7 mouse cellular contexts compared by ENCODE assay signal in the genomic region with DNA sequence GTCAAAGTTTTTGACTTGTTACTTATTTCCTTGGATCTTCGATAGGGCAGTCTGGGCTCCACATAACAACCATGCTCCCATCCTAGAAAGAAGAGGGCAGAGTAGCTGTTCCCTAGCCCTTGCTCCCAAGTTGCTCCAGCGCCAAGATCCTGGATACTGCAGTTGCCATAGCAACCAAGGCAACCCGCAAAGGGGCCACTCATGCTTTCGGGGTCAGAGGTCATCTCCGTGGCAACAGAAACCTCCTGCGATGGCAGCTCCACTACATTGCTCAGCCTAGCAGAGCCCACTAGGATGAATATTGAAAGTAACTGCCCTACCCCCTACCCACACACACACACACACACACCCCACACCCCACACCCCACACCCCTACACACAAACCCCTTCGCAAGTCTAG. TPM values are rescaled to one million over a fixed set of nuclear protein-coding genes. Genes with fewer than 3 reads are reported as not detected.
DNase-seq lines count a peak whose midpoint lies in the region; ATAC-seq and TF ChIP-seq lines count a peak whose summit lies in the region.

No protein-coding gene starts in this region.

- 11% methylated on average over 7 of the region's 7 CpGs for WGBS in embryonic facial prominence, embryonic 12.5 days
- WGBS in intestine, postnatal 0 days = 14% methylated on average over 7 of the region's 7 CpGs
- 7% methylated on average over 7 of the region's 7 CpGs for WGBS in neural tube, embryonic 12.5 days

- peak; percentile 88 for ATAC-seq in embryonic facial prominence, embryonic 12.5 days (ENCODE audit: insufficient number of reproducible peaks, insufficient read depth, low FRiP score, low TSS enrichment)
- ATAC-seq in intestine, postnatal 0 days = 0 out of 2 replicates have a peak, but pooled peaks have one; percentile 25
- peak; percentile 96 for ATAC-seq in neural tube, embryonic 12.5 days (ENCODE audit: low FRiP score, low read depth)
- no peak for ATAC-seq in granulocyte monocyte progenitor cell, adult 5-6 weeks (replicated peaks; ENCODE audit: poor library complexity, severe bottlenecking)

- no peak overlapping the region for H3K4me3 ChIP-seq in embryonic facial prominence, embryonic 12.5 days
- no peak overlapping the region for H3K4me3 ChIP-seq in intestine, postnatal 0 days (ENCODE audit: low read depth, low read length)
- no peak overlapping the region for H3K4me3 ChIP-seq in neural tube, embryonic 12.5 days

- peaks cover 4% of the 10 kb centered on the region; the same call in 1 of the 2 replicates for H3K27me3 ChIP-seq in embryonic facial prominence, embryonic 12.5 days
- no peaks in the 10 kb centered on the region for H3K27me3 ChIP-seq in intestine, postnatal 0 days (replicated peaks; ENCODE audit: control insufficient read depth, insufficient read depth, low read length)
- 0 out of 2 replicates have a peak, but pooled peaks cover 3% of the 10 kb centered on the region for H3K27me3 ChIP-seq in neural tube, embryonic 12.5 days (replicated peaks)

- no peaks in the 10 kb centered on the region for H3K9me3 ChIP-seq in embryonic facial prominence, embryonic 12.5 days
- no peaks in the 10 kb centered on the region for H3K9me3 ChIP-seq in intestine, postnatal 0 days (ENCODE audit: control insufficient read depth)
- no peaks in the 10 kb centered on the region for H3K9me3 ChIP-seq in neural tube, embryonic 12.5 days

- no peak overlapping the region for H3K27ac ChIP-seq in embryonic facial prominence, embryonic 12.5 days
- no peak overlapping the region for H3K27ac ChIP-seq in intestine, postnatal 0 days (ENCODE audit: low read depth, low read length)
- H3K27ac ChIP-seq in neural tube, embryonic 12.5 days = no peak overlapping the region

- no peak for TF ChIP-seq CTCF in intestine, postnatal 0 days (IDR thresholded peaks at IDR 0.05; ENCODE audit: low read depth)

- peak; percentile 29 for DNase-seq in ovary, postnatal 36 days (ENCODE audit: low spot score)
- DNase-seq in ovary, adult 18-20 months (ENCODE audit: low spot score) = no peak
- no peak for DNase-seq in thymus, postnatal 4 days

- H3K9ac ChIP-seq in embryonic facial prominence, embryonic 12.5 days = no peak overlapping the region
- H3K9ac ChIP-seq in intestine, postnatal 0 days (ENCODE audit: low read depth, low read length) = no peak overlapping the region
- H3K9ac ChIP-seq in neural tube, embryonic 12.5 days = no peak overlapping the region

- H3K4me2 ChIP-seq in embryonic facial prominence, embryonic 12.5 days (replicated peaks) = 0 out of 2 replicates have a peak overlapping the region, but pooled peaks have one; percentile 0
- no peak overlapping the region for H3K4me2 ChIP-seq in intestine, postnatal 0 days (replicated peaks; ENCODE audit: low read depth)
- H3K4me2 ChIP-seq in neural tube, embryonic 12.5 days (replicated peaks) = peak overlapping the region; percentile 38

- H3K4me1 ChIP-seq in embryonic facial prominence, embryonic 12.5 days = peaks cover 6% of the 10 kb centered on the region; the same call in 1 of the 2 replicates
- H3K4me1 ChIP-seq in intestine, postnatal 0 days (replicated peaks; ENCODE audit: control insufficient read depth, insufficient read depth, low read length) = no peaks in the 10 kb centered on the region
- peaks cover 12% of the 10 kb centered on the region for H3K4me1 ChIP-seq in neural tube, embryonic 12.5 days

- H3K36me3 ChIP-seq in embryonic facial prominence, embryonic 12.5 days = no peaks in the 10 kb centered on the region
- no peaks in the 10 kb centered on the region for H3K36me3 ChIP-seq in intestine, postnatal 0 days (ENCODE audit: control insufficient read depth, insufficient read depth)
- no peaks in the 10 kb centered on the region for H3K36me3 ChIP-seq in neural tube, embryonic 12.5 days

RNA-seq across cellular contexts. Expression of gene Fgf14, which starts 7.2 kb away (rescaled TPM):
- polyA plus RNA-seq in embryonic facial prominence, embryonic 12.5 days (2016; fragmentation: Nextera tagmentation; extraction: Ambion mirVana) = 1.4 and 2.0 TPM in 2 replicates
- 0.43 and 0.60 TPM in 2 replicates for polyA plus RNA-seq in intestine, postnatal 0 days (2015; fragmentation: Nextera tagmentation; extraction: Ambion mirVana)
- polyA plus RNA-seq in neural tube, embryonic 12.5 days (2016; fragmentation: Nextera tagmentation; extraction: Ambion mirVana) = 9.3 and 9.5 TPM in 2 replicates
- not detected in 2 replicates for total RNA-seq in granulocyte monocyte progenitor cell, adult 5-6 weeks (2014; fragmentation: Nextera tagmentation)
- total RNA-seq in granulocyte monocyte progenitor cell, adult 5-6 weeks (2017) = not detected in 2 replicates
